Mouse (Mus musculus): Measurements from ENCODE around the gene Olfr1155.

The Olfr1155 gene

DNA sequence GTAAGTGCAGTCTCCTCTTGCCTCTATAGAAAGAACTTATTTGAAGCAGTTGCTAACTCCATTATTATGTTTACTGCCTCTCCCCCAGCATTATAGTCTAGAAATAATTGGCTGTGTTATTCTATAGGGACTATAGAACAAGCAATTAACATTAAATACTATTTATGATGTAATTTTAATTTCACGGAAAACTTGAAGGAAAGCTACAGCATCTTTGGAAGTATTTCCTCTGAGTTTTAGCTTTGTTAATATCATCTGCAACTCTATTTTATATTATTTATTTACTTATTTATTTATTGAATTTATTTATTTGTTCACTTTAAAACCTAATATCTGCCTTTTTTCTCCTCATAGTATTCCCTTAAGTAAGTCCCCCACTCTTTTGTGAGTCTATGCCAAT is at the start of gene Olfr1155:
Olfr1155 (minus strand) TSS at position 101 of the 400 bp plus-strand sequence.
- no peak for DNase-seq (ENCODE audit: low spot score)

GRCm38 (mm10) chr2:87989813-87990212 is 44.9 kb upstream of the Olfr1155 start, which contains the start of gene Olfr1158:
TSS of gene Olfr1158 (plus strand) at chr2:87990113.
- DNase-seq (ENCODE audit: low spot score) = no peak

DNA sequence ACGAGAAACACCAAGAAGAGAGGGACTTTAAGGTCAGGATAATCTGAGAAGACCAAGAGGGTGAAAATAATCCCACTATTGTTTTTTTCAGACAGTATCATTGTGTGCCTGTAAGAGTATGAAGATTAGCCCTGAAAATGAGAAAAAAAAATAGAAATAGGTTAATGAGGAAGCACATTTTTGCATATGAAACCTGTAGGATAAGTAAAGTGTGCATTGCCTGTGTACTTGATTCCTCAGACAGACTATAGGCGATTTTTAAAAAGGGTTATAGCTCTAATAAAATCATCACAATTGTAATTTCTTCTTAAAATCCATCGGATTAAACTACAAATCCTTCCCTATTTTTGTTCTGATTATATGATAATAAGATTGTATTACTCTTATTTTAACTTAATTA is 29.6 kb upstream of the Olfr1155 start, which contains the start of gene Olfr74:
Olfr74 (minus strand) TSS at position 101 of the 400 bp plus-strand sequence.
- no peak for DNase-seq (ENCODE audit: low spot score)

- no peak for DNase-seq (ENCODE audit: low spot score)
Measured at GRCm38 (mm10) chr2:87968199-87968598, 23.3 kb upstream of the Olfr1155 start, which contains the start of gene Olfr1157. TSS of gene Olfr1157 (minus strand) at chr2:87968299.

DNA sequence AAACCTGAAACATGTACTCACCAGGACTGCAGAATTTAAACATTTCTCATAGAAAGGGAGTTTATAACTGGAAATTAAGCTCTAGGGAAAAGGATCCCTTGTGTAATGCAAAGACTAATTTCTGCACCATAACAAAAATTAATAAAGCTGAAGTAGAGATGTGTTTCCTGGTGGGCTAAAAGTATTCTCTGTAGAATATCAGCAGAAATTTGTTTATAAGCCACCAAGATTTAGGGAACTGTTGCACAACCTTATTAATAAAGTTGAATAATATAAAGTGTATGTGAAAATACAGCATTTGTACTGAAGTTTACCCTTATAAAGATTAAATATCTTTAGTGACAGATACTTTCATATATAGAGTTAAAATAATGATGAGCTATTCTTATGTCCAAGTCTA is 8.1 kb upstream of the Olfr1155 start, which contains the start of gene Olfr1156:
Olfr1156 (minus strand) TSS at position 101 of the 400 bp plus-strand sequence.
- DNase-seq (ENCODE audit: low spot score) = no peak

DNA sequence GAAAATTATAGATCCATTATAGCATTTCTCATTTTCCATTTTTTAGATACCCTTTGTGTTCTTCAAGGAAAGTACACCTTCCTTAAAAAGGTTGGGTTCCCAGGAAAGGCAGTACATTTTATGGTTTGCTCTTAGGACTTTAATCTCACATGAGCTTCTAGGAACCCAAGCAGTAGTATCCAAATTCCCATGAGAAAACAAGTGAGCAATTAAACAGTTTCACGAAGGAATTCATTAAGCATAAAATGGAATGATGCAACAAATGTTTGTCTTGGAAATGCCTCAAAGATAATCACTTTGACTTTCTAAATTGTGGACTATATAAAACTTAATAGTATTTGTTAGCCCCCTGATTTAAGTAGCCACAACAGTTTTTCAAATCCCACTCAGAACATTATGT is 39.9 kb downstream of the Olfr1155 start, which contains the start of gene Olfr1154:
Olfr1154 (minus strand) TSS at position 101 of the 400 bp plus-strand sequence.
- DNase-seq (ENCODE audit: low spot score) = no peak

GRCm38 (mm10) chr2:87894662-87895061 is 50.3 kb downstream of the Olfr1155 start, which contains the start of gene Olfr1153:
TSS of gene Olfr1153 (plus strand) at chr2:87894962.
- DNase-seq (ENCODE audit: low spot score) = no peak

Measured in embryo, embryonic 10 days (tissue).